Mouse (Mus musculus) midbrain, embryonic 13.5 days (tissue): ENCODE data around the gene Cldn34b2. TPM values are rescaled to one million over a fixed set of nuclear protein-coding genes. Genes with fewer than 3 reads are reported as not detected.
"Not testable (repeated sequence)": the region's sequence is repeated elsewhere in the genome, so short reads cannot be mapped to it uniquely, and the experiment has no call there.

ENCODE experiments used
- ATAC-seq: fragments of 200-750 bp; cut with Nextera tagmentation; 2 replicates; pipeline ENCODE4 v1.8.0; 2017; ENCODE audit warnings: mild to moderate bottlenecking, moderate TSS enrichment, moderate library complexity
- H3K27ac ChIP-seq: fragments of 300-500 bp; sonication (generic); 2 replicates; pipeline ENCODE4 v1.5.1; 2015; ENCODE audit warnings: inconsistent platforms, mild to moderate bottlenecking, moderate library complexity
- H3K27me3 ChIP-seq: fragments of 300-500 bp; sonication (generic); 2 replicates; pipeline ENCODE4 v1.6.1; 2015; ENCODE audit warnings: mild to moderate bottlenecking, inconsistent platforms
- H3K36me3 ChIP-seq: fragments of 300-500 bp; sonication (generic); 2 replicates; pipeline ENCODE4 v1.6.1; 2015; ENCODE audit warnings: mild to moderate bottlenecking, inconsistent platforms
- H3K4me1 ChIP-seq: fragments of 300-500 bp; sonication (generic); replicated peaks from 2 replicates; pipeline ENCODE4 v1.6.1; 2015; ENCODE audit warnings: inconsistent platforms
- H3K4me2 ChIP-seq: fragments of 300-500 bp; sonication (generic); replicated peaks from 2 replicates; pipeline ENCODE4 v1.6.1; 2015; ENCODE audit warnings: moderate library complexity, mild to moderate bottlenecking, inconsistent platforms
- H3K4me3 ChIP-seq: fragments of 300-500 bp; sonication (generic); replicated peaks from 2 replicates; pipeline ENCODE4 v1.5.1; 2015; ENCODE audit warnings: mild to moderate bottlenecking, inconsistent platforms
- H3K9ac ChIP-seq: fragments of 300-500 bp; sonication (generic); replicated peaks from 2 replicates; pipeline ENCODE4 v1.6.1; 2015; ENCODE audit warnings: mild to moderate bottlenecking, inconsistent platforms
- H3K9me3 ChIP-seq: fragments of 300-500 bp; sonication (generic); 2 replicates; pipeline ENCODE4 v1.6.1; 2016; ENCODE audit warnings: mild to moderate bottlenecking, inconsistent platforms
- WGBS: fragments of 180-500 bp; shearing (Covaris S2); methylation state at CpG from one replicate; pipeline ENCODE4 v1.1.7; 2015; 5-methylcytosine and 5-hydroxymethylcytosine counted together
- polyA plus RNA-seq: library from polyadenylated mRNA; unstranded; fragments of >200 nt; fragmentation: Nextera tagmentation; extraction: Ambion mirVana; gene quantifications from 2 replicates; pipeline ENCODE4 v1.2.1, GENCODE M21; 2015

The Cldn34b2 gene
- polyA plus RNA-seq, 1 experiment from 2014 or later = not detected

DNA sequence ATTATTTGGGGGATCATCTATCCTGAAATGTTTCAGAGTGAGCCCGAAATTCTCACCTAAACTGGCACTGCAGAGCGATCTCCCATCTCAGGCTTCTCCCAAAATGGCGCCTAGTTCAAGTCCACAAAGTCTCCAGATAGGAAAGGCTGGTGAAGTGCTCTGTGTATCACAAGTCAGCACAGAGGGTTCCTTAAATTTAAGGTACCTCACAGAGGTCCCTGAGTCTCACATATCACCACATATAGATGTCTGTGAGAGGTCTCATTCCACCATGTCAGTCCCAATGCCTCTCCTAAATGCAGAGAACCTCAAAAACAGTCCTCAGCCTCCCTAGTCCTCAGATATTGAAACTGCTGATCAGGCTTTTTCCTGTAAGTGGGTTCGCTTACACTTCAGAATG is 34.6 kb downstream of the Cldn34b2 start, which contains the start of gene Magea2:
Gene Magea2, minus strand, starts transcription at position 101 of the 400 bp plus-strand sequence.
- H3K27me3 ChIP-seq, H3K4me1 ChIP-seq, H3K36me3 ChIP-seq, H3K9ac ChIP-seq, H3K27ac ChIP-seq, ATAC-seq, H3K9me3 ChIP-seq, H3K4me3 ChIP-seq, H3K4me2 ChIP-seq: not testable (repeated sequence)
- WGBS = 85% methylated on average over 3 of the region's 4 CpGs

DNA sequence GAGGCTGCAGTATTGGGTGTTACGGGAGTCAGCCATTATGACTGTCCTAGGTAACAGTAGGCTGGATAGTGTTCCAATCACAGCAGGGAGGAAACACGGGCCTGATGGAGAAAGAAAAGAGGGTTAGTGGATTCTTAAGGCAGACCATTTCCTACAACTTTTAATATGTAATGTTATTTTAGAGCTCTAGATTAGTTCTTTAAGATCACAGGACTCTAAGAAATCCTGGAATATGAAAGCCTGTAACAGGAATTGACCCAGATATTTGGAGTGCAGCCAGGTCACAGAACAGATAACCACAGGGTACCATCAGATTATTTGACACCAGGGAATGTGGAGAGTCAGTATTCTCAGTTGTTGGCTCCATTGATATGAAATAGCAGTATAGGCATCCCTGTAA is 38.5 kb downstream of the Cldn34b2 start, which contains the start of gene Magea1:
Gene Magea1, minus strand, starts transcription at position 101 of the 400 bp plus-strand sequence.
- H3K27me3 ChIP-seq, ATAC-seq, H3K27ac ChIP-seq, H3K4me2 ChIP-seq, H3K4me3 ChIP-seq, H3K9ac ChIP-seq, H3K36me3 ChIP-seq, H3K9me3 ChIP-seq, H3K4me1 ChIP-seq: not testable (repeated sequence)
- 71% methylated on average over 1 of the region's 2 CpGs for WGBS

Other genes with a start within 250 kb of the Cldn34b2 start
- gene Cldn34b1, start 238.1 kb downstream of the Cldn34b2 start, polyA plus RNA-seq = not detected in 2 replicates
- gene Magea6, start 192.4 kb downstream of the Cldn34b2 start, polyA plus RNA-seq = not detected in 2 replicates
- not detected in 2 replicates for gene Magea3, start 178.9 kb downstream of the Cldn34b2 start, polyA plus RNA-seq
- gene Magea8, start 132.6 kb downstream of the Cldn34b2 start, polyA plus RNA-seq = not detected in 2 replicates
- not detected in 2 replicates for gene Magea5, start 65.3 kb downstream of the Cldn34b2 start, polyA plus RNA-seq
- gene Magea1, start 38.6 kb downstream of the Cldn34b2 start, polyA plus RNA-seq = not detected in 2 replicates
- gene Magea2, start 34.7 kb downstream of the Cldn34b2 start, polyA plus RNA-seq = not detected in 2 replicates
- gene Sat1, start 88.0 kb upstream of the Cldn34b2 start, polyA plus RNA-seq = 70.8 and 72.8 TPM in 2 replicates
- 31.2 and 35.6 TPM in 2 replicates for gene Acot9, start 134.0 kb upstream of the Cldn34b2 start, polyA plus RNA-seq
- gene Prdx4, start 212.3 kb upstream of the Cldn34b2 start, polyA plus RNA-seq = 126 and 128 TPM in 2 replicates